Mouse (Mus musculus) C2C12 (cell line): ENCODE measurements around the gene Smap2. TPM values are rescaled to one million over a fixed set of nuclear protein-coding genes. Genes with fewer than 3 reads are reported as not detected.

Experiments used
- H3K27me3 ChIP-seq: one replicate; pipeline ENCODE4 v1.6.1; 2011; ENCODE audit not compliant: control insufficient read depth, insufficient read depth, insufficient read length
- H3K36me3 ChIP-seq: one replicate; pipeline ENCODE4 v1.6.1; 2011; ENCODE audit not compliant: control insufficient read depth, insufficient read depth
- H3K4me3 ChIP-seq: one replicate; pipeline ENCODE4 v1.5.1; 2011; ENCODE audit warnings: mild to moderate bottlenecking, control low read depth; ENCODE audit not compliant: poor library complexity, insufficient read depth, severe bottlenecking
- H3K79me2 ChIP-seq: one replicate; pipeline ENCODE4 v1.6.1; 2011; ENCODE audit not compliant: control insufficient read depth, insufficient read depth
- H3K79me3 ChIP-seq: one replicate; pipeline ENCODE4 v1.6.1; 2011; ENCODE audit warnings: low read depth, control low read depth
- H3ac ChIP-seq: one replicate; pipeline ENCODE3; 2011; ENCODE audit warnings: low read depth; ENCODE audit not compliant: control insufficient read depth, insufficient read length
- CEBPB ChIP-seq: IDR thresholded peaks from one replicate; pipeline ENCODE4 v1.6.1; 2011; ENCODE audit warnings: low read depth, mild to moderate bottlenecking, control low read depth, moderate library complexity
- CTCF ChIP-seq: IDR thresholded peaks from one replicate; pipeline ENCODE4 v1.5.1; 2011; ENCODE audit not compliant: control insufficient read depth, insufficient read depth, insufficient read length
- FOSL1 ChIP-seq: IDR thresholded peaks from one replicate; pipeline ENCODE4 v1.8.0; 2011; ENCODE audit warnings: mild to moderate bottlenecking, low read length; ENCODE audit not compliant: poor library complexity, insufficient read depth, severe bottlenecking
- MAX ChIP-seq: IDR thresholded peaks from one replicate; pipeline ENCODE4 v1.6.1; 2011; ENCODE audit warnings: mild to moderate bottlenecking, control low read depth
- MYOD1 ChIP-seq: IDR thresholded peaks from one replicate; pipeline ENCODE4 v1.6.1; 2011; ENCODE audit warnings: low read depth; ENCODE audit not compliant: control insufficient read depth, insufficient read length
- MYOG ChIP-seq: IDR thresholded peaks from one replicate; pipeline ENCODE4 v1.6.1; 2011; ENCODE audit not compliant: control insufficient read depth, insufficient read length; ENCODE audit errors: extremely low read depth
- USF1 ChIP-seq: IDR thresholded peaks from one replicate; pipeline ENCODE4 v1.6.1; 2011; ENCODE audit warnings: low read depth, mild to moderate bottlenecking, control low read depth, moderate library complexity
- microRNA-seq: library from miRNA; unstranded; fragments of <30 nt; microRNA quantifications from one replicate; pipeline ENCODE4, GENCODE M21; 2019; ENCODE audit warnings: borderline microRNAs expressed
- polyA plus RNA-seq: library from polyadenylated mRNA; unstranded; fragments of >200 nt; fragmentation: generic; extraction: Trizol; gene quantifications from one replicate; pipeline ENCODE4 v1.2.1, GENCODE M21; 2012; ENCODE audit warnings: missing spikeins

Gene Smap2
- polyA plus RNA-seq, 1 experiment: 34.3 TPM

GRCm38 (mm10) chr4:120921461-120921860 is 95.6 kb downstream of the Smap2 start:
- no peak overlapping the region for H3K4me3 ChIP-seq
- no peak overlapping the region for H3ac ChIP-seq

More at GRCm38 (mm10) chr4:120921461-120921860, 95.6 kb downstream of the Smap2 start:
- H3K79me3 ChIP-seq: peaks cover 4% of the 10 kb centered on the region
- TF ChIP-seq MAX (no peak), CTCF (no peak), MYOG (no peak), MYOD1 (no peak), CEBPB (no peak), USF1 (no peak), FOSL1 (no peak)
- H3K27me3 ChIP-seq: no peaks in the 10 kb centered on the region
- peaks cover 20% of the 10 kb centered on the region for H3K79me2 ChIP-seq
- H3K36me3 ChIP-seq: peaks cover 16% of the 10 kb centered on the region

Small RNA genes lying within 50 kb of the gene (microRNA-seq; reads per million reads assigned to microRNA genes)
- not detected for gene Mir7015

Other genes with a start within 250 kb of the Smap2 start
- gene Nfyc, start 185.7 kb downstream of the Smap2 start, polyA plus RNA-seq: 71.5 TPM
- 0.01 TPM for gene Rims3, start 162.4 kb downstream of the Smap2 start, polyA plus RNA-seq
- 14.1 TPM for gene Exo5, start 92.2 kb downstream of the Smap2 start, polyA plus RNA-seq
- gene Zfp69, start 65.5 kb downstream of the Smap2 start, polyA plus RNA-seq: 1.1 TPM
- gene Col9a2, start 22.1 kb upstream of the Smap2 start, polyA plus RNA-seq: not detected
- 24.8 TPM for gene Zmpste24, start 81.0 kb upstream of the Smap2 start, polyA plus RNA-seq
- gene Tmco2, start 92.0 kb upstream of the Smap2 start, polyA plus RNA-seq: not detected
- 3.0 TPM for gene Rlf, start 197.8 kb upstream of the Smap2 start, polyA plus RNA-seq